Mouse (Mus musculus) frontal cortex, adult 2 months (tissue): Measurements from ENCODE around the gene Mlc1. TPM values are rescaled to one million over a fixed set of nuclear protein-coding genes. Genes with fewer than 3 reads are reported as not detected.

Experiments used
- DNase-seq, 2 experiments: peaks; one replicate each; pipeline ENCODE4 v3.0.0; 2022; ENCODE audit warnings: low spot score in 1 of 2; ENCODE audit errors: extremely low spot score in 1 of 2
- polyA plus RNA-seq: library from polyadenylated mRNA; depleted of rRNA; stranded (reverse); fragments of >200 nt; gene quantifications from 2 replicates; pipeline ENCODE4 v1.2.3, GENCODE M21; 2012; rRNA removed

Mlc1 gene
- 149 and 180 TPM in 2 replicates for polyA plus RNA-seq

DNA sequence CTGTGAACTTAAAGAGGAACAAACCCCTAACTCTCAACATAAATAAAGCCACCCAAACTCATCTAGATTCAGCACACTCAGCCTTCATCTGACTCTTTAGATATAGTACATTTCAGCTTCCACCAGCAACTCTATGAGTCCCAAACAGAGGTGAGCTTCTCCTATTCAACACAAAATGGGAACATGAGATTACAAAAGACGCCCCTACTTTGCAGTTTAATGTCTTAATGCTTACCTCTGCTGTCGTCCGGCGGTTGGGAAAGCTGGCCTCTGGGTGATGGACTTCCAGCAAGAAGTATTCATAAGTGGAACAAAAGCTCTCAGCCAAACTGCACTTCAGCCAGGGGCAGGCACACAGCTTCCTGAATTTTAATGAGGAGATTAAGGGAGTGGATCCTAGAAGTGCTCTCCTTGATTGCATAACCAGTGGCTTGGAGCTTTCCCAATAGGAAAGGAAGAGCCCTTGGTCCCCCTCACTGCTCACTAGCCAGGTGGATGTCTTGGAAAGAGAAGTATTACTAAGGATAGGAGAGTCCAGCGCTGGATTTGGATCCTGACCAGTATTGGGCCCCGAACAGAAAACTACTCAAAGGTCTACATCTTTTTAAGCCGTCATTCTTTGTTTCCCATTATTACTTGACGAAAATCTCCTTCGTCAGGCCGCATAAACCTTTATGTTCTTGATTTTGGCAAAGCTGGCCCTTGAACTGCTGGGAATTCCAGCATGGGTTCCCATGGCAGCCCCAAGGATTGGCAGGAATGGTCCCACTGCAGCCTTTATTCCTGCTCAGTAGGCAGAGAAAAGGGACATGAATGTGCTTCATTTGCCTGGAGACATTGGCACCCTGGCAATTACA is at the start of gene Mlc1:
Gene Mlc1 (minus strand): TSS at position 727 of the 857 bp plus-strand sequence.
- peak in 1 of 2 experiments; percentile 47 for DNase-seq

DNA sequence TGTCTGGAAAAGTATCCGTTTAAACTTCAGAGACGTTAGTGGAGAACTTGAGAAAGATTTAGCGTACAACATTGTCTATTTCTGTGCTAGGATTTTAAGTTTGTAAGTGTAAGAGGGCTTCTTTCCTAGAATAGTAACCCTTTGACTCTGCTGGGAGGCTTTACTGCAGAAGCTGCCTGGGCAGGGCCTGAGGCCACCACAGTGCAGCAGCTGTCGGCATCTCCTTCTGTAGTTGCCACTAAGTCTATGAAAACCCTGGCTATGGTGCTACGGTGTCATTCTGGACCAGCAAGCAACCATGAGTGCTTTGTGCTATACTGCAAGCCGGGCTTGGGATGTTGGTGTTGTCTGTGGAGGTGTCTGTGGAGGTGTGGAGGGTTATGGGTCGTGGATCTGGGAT is 41.7 kb upstream of the Mlc1 start:
- DNase-seq: no peak

DNA sequence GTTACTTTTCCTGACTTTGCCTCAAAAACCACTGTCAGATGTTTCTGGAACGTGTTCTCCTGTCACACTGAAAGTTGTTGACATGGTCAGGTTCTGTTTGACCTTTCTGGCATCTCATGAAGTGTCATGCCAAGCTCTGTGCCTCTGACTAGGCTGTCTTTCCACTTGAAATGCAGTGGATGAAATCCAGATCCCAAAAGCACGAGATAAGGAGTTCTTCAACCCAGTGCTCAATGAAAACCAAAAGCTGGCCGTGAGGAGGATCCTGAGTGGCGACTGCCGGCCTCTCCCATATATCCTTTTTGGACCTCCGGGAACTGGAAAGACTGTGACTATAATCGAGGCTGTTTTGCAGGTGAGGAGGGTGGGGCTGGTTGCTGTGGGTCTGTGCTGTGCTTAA is 41.3 kb upstream of the Mlc1 start:
- no peak for DNase-seq

DNA sequence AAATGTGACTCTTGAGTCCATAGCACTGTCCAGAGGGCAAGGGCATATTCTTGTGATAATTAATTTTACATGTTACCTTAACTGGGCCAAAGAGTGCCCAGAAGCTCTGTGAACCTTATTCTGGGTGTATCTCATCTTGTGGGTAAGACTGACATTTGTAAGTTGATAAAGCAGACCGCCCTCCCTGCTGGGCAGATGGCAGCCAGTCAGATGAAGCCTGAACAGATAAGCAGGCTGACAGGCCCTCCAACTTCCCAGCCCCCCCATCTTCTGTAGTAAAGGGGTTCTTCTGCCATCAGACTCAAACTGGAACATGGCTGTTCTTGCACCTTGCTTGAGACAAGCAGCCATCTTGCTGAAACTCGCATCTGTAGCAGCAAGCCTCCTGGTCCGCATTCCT is 37.9 kb upstream of the Mlc1 start:
- DNase-seq: no peak

DNA sequence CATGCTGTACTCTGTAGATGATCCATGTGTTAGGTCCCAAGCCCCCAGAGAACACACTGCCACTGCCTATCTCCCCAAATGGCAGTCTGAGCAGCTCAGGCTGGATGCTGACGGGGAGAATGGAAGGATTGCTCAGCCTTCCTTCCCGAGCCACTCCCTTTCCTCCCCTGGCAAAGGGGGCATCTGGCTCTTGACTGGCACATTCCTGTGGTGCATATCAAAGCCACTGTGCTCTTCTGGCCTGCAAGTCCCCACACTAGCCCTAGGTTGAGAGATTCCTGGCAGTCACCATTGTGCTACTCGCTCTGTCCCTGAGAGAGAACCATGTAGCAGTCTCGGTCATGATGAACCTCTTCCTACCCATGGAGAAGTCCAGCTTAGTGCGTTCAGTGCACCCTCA is 29.0 kb upstream of the Mlc1 start:
- DNase-seq: no peak

DNA sequence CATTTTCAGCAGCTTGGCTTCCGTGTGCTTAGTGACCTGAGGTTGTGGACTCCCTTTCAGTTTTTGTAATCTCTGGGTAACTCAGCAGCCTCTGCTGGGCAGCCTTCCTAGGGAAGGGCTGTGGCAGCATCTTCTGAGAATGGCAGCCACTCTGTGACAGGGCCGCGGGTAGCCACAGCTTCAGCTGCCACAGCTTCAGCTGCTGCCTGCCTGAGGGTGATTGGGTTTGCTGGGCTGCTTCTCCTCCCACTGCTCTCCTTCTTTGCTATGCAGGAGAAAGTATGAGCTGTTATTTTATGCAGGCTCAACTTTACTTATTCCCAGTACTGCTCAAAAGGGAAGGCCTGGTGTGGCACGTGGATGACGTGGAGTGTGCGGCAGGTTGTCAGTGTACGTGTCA is 28.2 kb upstream of the Mlc1 start:
- DNase-seq: no peak

DNA sequence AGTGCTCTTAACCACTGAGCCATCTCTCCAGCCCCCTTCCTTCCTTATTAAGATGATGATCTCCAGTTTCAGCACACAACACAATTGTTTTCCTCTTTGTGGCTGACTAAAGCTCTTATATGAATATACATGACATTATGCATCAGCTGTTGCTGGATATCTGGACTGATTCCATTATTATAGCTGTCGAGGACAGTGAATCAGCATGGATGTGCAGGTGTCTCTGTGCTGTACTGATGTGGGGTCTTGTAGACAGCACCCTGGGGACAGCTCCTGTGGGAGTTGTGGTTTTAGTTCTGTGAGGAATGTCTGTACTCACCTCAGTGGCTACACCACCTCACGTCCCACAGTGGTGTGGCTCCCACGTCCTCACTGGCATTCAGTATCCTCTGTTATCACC is 22.4 kb upstream of the Mlc1 start:
- DNase-seq: no peak

DNA sequence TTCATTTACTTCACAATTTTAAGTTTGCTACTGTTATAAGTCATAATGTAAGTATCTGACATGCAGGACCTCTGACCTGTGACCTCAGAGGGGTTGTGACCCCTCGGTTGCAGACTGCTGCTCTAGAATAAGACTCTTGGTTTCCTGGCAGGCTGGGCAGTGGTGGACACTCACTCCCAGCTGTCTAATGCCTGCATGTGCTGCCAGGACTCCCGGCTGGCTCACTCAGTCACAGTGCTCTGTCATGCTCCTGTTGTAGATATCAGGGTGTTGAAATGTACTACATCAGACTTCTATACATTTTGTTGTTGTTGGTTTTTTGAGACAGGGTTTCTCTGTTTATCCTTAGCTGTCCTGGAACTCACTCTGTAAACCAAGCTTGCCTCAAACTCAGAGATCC is 21.6 kb upstream of the Mlc1 start:
- no peak for DNase-seq

DNA sequence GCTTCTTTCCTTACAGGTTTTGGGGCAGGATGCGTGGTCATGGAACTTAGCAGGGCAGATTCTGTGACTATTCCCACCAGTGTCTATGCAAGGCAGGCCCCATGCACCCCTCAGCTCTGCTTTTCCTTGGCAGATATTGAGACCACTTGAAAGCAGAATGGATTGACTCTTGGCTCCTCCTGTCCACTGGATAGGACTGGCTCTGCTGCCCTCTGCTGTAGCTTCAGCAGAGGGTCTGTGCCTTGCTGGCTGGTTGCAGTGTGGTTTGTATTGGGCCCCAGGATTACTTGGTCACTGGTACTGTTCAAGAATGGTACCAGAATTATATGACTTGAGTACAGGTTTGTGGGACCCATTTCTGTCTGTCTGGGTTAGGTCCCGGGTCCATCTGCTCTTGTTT is 20.3 kb upstream of the Mlc1 start:
- peak in 1 of 2 experiments; percentile 10 for DNase-seq

DNA sequence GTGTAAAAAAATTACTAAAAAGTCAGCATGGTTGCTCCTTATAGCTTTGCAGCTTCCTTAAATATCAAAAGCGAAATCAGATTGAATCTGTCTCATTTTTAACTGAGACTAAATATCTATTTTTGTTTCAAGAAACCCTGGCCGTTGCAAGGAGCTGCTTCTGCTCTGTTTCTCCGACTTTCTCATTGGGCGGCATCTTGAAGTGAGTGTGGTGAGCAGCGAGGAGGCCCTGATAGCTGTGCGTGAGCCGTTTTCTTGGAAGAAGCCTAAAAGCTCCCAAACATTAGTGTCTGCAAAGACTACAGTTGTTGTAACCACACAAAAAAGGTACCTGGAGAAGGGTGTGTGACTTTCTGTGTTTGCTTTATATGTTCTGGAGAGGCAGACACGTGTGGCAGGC is 19.8 kb upstream of the Mlc1 start:
- no peak for DNase-seq

DNA sequence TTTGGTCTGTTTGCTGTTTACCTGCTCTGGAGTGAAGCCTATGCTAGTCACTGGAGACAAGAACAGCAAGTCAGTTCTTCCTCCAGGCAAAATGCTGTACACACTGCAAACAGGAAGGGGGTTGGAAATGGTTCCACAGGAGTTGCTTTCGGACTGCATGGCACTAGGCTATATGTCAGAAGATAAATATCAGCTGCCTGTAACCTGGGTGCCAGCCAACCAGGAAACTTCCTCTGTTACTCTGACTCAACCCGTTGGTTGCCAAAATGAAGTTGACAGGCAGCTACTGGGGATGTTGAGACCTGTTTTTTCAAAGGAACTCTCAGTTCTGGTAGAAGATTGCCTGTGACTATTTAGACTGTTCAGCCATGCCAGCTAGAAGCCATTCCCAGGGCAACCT is 10.4 kb upstream of the Mlc1 start:
- DNase-seq: no peak

DNA sequence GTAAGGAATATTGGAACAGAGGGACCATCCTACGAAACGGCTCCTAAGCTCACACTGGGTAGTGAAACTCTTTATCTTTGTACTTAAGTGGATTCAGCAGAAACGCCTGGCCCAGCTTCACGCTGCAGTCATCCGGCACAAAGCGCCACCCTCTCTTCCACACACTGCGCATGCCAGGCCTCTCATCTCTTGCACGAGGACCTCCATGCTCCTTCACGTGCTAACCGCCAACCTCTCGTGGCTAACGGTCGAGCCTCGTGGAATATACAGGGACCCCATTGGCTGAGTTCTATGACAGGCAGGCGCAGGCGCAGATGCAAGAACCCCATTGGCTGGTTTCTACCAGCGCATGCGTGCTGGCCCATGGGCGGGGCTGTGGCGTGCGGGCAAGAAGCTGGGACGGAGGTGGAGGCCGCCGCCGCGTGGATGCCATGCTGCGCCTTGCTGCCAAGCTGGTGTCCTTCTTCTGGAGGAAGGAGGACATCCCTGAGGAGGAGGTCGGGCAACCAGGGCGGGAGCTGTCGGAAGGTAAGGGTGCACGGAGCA is 3.8 kb upstream of the Mlc1 start, which contains the start of gene Mov10l1:
Gene Mov10l1 (plus strand): TSS at position 376 of the 546 bp plus-strand sequence.
- no peak for DNase-seq

DNA sequence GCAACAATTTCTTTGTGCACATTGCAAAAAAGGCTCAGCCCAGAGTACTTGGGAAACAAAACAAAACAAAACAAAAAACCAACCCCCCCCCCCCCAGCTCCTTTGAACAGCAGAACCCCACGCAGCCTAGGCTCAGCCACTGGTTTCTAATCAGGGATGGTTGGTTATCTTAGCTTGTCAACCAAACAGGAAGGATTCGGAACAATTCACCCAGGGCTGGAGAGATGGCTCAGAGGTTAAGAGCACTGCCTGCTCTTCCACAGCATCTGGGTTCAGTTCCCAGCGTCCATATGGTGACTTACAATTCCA is 285 bp upstream of the Mlc1 start:
- no peak for DNase-seq

DNA sequence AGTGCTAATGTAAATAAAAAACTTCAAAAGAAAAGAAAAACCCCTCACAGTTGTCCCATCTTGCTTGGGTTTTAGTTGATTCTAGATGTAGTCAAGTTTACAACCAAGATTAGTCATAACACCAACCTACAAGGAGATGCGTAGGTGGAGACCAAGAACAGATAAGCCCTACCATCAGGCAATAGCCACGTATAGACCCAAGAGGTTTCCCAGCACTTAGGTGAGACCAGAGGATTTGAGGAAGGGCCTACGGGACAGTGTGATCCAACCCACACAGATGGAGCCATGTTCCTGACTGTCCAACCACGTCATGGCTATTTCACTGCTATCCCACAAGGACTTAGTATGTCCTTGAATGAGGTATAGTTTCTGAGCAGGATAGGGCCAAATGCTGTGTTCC is 6.5 kb downstream of the Mlc1 start:
- no peak for DNase-seq

DNA sequence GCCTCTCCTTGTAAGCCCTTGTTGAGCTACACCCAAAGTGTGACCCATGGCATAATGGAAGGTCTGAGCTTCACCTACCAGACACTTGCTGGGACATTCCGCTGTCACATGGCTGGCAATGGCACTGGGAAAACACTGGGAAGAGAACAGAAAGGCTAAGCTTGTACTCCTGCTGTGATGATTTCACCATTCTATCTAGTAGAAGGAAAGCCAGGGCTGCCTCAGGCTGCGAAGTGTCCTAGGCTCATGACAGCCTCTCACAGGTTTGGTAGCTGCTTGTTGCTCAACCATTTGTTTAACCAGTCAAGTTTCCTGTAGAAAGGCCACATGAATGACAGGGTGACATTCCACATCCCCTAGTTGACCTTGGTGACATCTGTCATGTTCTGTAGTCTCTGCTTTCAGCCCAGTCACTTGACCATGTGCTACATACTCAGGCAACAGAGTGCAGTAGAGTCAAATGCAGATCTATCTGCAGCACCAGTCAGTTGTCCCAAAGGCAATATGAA is 14.7 kb downstream of the Mlc1 start:
- DNase-seq: no peak

DNA sequence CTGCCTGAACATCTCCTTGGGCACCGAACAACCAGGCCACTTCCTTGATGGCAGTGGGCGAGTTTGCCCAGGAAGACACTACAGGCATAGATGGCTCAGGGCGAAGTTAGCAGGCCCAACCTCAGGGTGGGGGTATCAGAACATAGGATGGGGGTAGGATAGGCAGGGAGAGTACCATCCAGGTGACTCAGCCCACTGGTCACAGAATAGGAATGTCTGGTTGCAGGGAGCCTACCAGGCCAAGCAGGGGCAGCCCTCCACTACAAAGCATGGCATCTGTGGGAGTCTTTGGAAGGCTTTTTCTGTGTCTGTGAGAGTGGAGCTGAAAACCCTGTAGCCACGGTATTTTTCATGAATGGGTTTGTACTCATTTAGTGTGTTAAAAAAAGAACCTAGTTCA is 21.3 kb downstream of the Mlc1 start:
- DNase-seq: no peak

DNA sequence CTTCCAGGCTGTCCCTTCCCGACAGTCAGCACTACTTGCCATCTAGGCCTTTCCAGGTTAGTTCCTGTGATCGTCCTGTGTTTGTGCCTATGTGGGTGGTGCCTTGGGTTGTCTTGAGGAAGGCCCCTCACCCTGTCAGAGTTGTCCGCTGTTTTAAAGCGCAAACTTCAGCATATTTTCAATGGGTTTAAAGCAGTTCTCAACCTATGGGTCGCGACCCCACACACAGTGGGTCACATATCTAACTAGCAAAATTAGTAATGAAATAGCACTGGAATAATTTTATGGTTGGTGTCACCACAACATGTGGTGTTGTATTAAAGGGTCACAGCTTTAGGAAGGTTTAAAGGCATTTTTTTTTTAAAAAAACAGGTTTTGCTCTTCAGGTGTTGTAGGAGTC is 23.5 kb downstream of the Mlc1 start:
- DNase-seq: no peak

DNA sequence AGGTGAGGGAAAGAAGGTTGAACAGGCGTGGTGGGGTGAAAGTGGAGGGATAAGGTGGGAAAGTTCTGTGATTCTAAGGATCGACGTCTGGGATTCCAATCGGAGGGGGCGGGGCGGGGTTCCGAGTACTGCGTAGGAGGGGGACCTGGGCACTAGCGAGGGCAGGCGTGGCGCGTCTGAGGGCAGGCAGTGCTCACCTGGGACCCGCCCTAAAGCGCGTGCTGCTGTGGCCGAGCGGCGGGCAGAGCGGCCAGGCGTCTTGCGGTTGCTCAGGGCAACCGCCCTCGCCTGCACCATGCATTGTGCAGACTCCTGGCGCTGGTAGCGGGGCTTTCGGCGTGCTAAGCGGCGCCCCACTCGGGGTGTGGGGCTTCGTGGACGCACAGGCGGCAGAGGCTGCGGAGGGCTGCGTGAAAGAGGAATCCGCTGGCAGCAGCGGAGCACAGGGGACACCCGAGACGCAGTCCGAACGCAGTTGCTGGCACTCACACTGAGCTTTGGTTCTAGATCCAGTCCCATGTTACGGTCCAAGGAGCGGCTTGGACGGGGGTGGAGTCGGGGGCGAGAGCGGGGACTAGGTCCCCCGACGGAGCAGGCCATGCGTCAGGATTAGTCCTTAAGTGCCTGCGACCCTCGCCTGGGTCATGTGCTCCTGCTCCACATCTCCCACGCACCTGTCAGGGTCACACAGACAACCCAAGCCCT is 24.3 kb downstream of the Mlc1 start, which contains the start of gene Ttll8:
Gene Ttll8 (minus strand): TSS at position 51 of the 705 bp plus-strand sequence.
- DNase-seq: no peak

DNA sequence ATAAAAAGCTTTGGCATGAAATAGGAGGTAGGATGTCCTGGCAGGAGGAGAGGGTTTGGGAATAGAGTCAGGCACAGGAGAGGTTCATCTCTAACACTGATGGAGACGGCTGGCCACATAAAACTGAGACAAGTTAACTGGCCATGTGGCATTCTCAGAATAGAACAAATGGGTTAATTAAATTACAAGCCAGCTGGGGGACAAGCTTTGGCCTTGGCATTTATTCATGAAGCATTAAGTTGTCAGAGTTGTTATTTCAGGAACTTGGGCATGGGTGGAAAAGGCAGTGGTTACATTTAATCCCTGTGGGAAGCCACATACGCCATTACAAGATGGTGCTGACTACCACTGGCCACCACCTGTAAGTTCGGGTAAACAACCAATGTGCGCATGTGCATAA is 27.6 kb downstream of the Mlc1 start:
- DNase-seq: no peak

DNA sequence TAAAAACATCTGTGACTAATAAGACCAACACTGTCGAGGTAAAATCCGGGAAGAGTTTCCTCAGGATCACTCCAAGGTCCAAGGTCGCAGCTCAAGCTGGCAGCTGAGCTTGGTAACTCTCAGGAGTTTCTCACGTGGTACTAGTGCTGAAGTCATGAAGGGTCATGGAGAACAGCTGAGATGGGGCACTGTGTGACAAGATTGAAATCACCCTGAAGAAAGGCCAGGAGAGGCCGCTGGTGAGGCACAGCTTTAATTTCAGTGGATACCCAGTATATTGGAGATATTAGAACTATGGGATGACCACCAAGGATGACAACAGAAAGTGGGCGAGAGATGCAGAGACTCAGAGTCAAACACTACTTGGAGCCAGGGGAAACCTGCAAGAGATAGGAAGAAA is 32.0 kb downstream of the Mlc1 start:
- no peak for DNase-seq

DNA sequence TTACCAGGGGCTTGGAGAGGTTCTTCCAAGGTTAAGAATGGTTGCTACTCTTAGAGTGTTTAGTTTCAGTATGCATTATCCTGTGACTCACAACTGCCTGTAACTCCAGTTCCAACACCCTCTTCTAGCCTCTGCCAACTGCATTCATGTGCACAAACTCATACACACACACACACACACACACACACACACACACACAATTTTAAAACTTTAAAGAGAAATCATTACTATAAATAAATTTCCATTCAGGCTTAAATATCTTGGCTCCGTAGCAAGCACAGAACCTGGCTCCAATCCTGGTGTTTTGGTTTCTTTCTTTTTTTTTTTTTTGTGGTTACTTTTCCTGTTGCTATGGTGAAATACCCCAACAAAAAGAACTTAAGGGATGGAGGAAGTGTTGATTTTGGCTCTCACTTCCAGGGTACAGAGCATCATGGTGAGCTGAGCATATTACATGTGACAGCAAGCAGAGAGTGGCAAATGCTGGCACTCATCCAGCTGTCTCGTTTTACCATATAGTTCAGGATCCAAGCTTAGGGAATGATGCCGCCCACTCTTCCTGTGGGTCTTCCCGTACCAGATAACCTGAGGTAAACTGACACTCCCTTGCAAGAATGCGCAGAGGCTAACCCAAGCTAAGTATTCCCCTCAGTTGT is 34.8 kb downstream of the Mlc1 start:
- peak in 1 of 2 experiments; percentile 30 for DNase-seq
